Mouse (Mus musculus) lung, postnatal 0 days (tissue): Measurements from ENCODE around the gene Slc6a3. TPM values are rescaled to one million over a fixed set of nuclear protein-coding genes. Genes with fewer than 3 reads are reported as not detected.
A peak's percentile ranks its signal among the peaks of the same experiment; 100 is the strongest.

Source experiments
- ATAC-seq: fragments of 200-750 bp; cut with Nextera tagmentation; 2 replicates; pipeline ENCODE4 v1.8.0; 2017; ENCODE audit warnings: moderate library complexity
- DNase-seq: peaks from one replicate; pipeline ENCODE4 v3.0.0-alpha.2; 2016; ENCODE audit warnings: low spot score
- H3K27ac ChIP-seq: fragments of 300-500 bp; sonication (generic); 2 replicates; pipeline ENCODE4 v1.5.1; 2014; ENCODE audit warnings: antibody characterized with exemption, mild to moderate bottlenecking, low read length, mixed read lengths
- H3K27me3 ChIP-seq: fragments of 300-500 bp; sonication (generic); replicated peaks from 2 replicates; pipeline ENCODE4 v1.6.1; 2014; ENCODE audit warnings: low read length, mixed read lengths; ENCODE audit not compliant: insufficient read depth
- H3K36me3 ChIP-seq: fragments of 300-500 bp; sonication (generic); 2 replicates; pipeline ENCODE4 v1.6.1; 2014; ENCODE audit warnings: low read length, mixed read lengths; ENCODE audit not compliant: insufficient read depth
- H3K4me1 ChIP-seq: fragments of 300-500 bp; sonication (generic); 2 replicates; pipeline ENCODE4 v1.6.1; 2014; ENCODE audit warnings: antibody characterized with exemption, low read depth, low read length, mixed read lengths; ENCODE audit not compliant: insufficient read depth
- H3K4me2 ChIP-seq: fragments of 300-500 bp; sonication (generic); replicated peaks from 2 replicates; pipeline ENCODE4 v1.6.1; 2014; ENCODE audit warnings: low read depth, mild to moderate bottlenecking, low read length, moderate library complexity, mixed read lengths
- H3K4me3 ChIP-seq: fragments of 300-500 bp; sonication (generic); 2 replicates; pipeline ENCODE4 v1.5.1; 2014; ENCODE audit warnings: low read depth, low read length
- H3K9ac ChIP-seq: fragments of 300-500 bp; sonication (generic); replicated peaks from 2 replicates; pipeline ENCODE4 v1.6.1; 2014; ENCODE audit warnings: low read depth, mild to moderate bottlenecking
- H3K9me3 ChIP-seq: fragments of 300-500 bp; sonication (generic); 2 replicates; pipeline ENCODE4 v1.6.1; 2016; ENCODE audit warnings: low read length, mixed read lengths
- CTCF ChIP-seq: IDR thresholded peaks from 2 replicates; pipeline ENCODE4 v1.5.1; 2016; ENCODE audit warnings: antibody characterized with exemption, mild to moderate bottlenecking
- EP300 ChIP-seq: IDR thresholded peaks from 2 replicates; pipeline ENCODE4 v1.6.1; 2016; ENCODE audit warnings: antibody characterized with exemption, mild to moderate bottlenecking, control low read depth
- WGBS: fragments of 180-500 bp; shearing (Covaris S2); extraction: QIAGEN DNeasy Blood & Tissue Kit; methylation state at CpG from one replicate; pipeline ENCODE4 v1.1.7; 2014; 5-methylcytosine and 5-hydroxymethylcytosine counted together
- polyA plus RNA-seq: library from polyadenylated mRNA; unstranded; fragments of >200 nt; fragmentation: Nextera tagmentation; extraction: Ambion mirVana; gene quantifications from 2 replicates; pipeline ENCODE4 v1.2.1, GENCODE M21; 2015

Gene Slc6a3
- polyA plus RNA-seq, 1 experiment from 2014 or later: 0.05 TPM

DNA sequence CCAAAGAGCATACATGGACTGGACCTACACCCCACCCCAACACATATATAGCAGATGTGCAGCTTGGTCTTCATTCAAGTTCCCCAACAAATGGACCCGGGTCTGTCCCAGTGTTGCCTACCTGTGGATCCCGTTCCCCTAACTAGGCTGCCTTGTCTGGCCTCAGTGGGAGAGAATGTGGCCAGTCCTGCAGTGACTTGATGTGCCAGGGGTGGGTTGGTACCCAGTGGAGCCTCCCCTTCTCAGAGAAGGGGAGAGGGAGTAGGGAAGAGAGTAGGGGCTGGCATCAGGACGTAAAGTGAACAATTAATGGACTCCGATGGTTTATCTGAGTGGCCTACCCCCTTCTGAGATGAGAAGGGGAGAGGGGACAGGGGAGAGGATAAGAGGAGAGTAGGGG lies 66.5 kb downstream of the Slc6a3 start:
- Histone ChIP-seq H3K9me3 (no peaks in the 10 kb centered on the region), H3K27me3 (no peaks in the 10 kb centered on the region), H3K4me2 (peak overlapping the region; percentile 95), H3K4me1 (peaks cover 10% of the 10 kb centered on the region; the same call in 1 of the 2 replicates), H3K36me3 (no peaks in the 10 kb centered on the region), H3K9ac (peak overlapping the region; percentile 68; the same call in 1 of the 2 replicates), H3K27ac (no peak overlapping the region), H3K4me3 (peak overlapping the region; percentile 73)
- ATAC-seq (no peak), DNase-seq (no peak)
- WGBS: 56% methylated on average over 4 of the region's 4 CpGs
- TF ChIP-seq EP300 (no peak), CTCF (no peak)

DNA sequence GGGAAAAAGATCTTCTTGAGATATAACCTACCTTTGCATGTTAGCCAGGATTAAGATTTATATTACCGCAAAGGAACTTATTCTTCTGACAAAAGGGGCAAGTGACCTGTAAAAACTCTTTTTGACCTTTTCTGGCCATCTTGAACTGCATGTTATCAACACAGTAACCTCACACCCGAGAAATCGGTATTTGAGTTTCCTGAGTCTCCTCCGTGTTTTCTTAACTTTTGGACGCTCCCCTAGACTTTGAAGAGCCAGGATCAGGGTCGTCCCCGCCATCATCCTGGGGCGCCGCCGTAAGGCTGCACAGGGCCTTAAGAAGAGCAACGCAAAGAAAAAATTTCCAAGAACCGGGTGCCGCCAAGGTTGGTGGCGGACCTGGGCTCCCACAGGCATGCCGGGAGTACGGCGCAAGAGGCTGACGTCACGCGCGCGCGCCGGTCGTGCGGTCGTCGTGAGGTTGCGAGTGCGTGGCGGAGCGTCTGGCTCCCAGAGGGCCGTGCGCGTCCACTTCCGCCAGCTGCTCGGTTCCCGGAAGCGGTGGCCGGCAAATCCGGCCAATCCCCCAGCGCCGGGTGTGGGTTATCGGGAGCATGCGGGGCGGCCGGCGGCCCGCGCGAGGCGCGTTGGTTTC lies 67.1 kb downstream of the Slc6a3 start, which contains the start of gene Clptm1l:
TSS of gene Clptm1l (plus strand) at position 485 of the 634 bp plus-strand sequence.
- H3K4me2 ChIP-seq: peak within 1 kb of the TSS; percentile 95
- peaks cover 3% of the 10 kb centered on the region; the same call in 1 of the 2 replicates for H3K36me3 ChIP-seq
- DNase-seq (peak; percentile 97), ATAC-seq (peak; percentile 100)
- H3K4me1 ChIP-seq: peaks cover 10% of the 10 kb centered on the region; the same call in 1 of the 2 replicates
- peak within 1 kb of the TSS; percentile 73 for H3K4me3 ChIP-seq
- no peaks in the 10 kb centered on the region for H3K9me3 ChIP-seq
- TF ChIP-seq CTCF (no peak), EP300 (no peak)
- under 1% methylated on average over 37 of the region's 53 CpGs for whole genome bisulfite sequencing
- H3K9ac ChIP-seq: peak within 1 kb of the TSS; percentile 68
- no peaks in the 10 kb centered on the region for H3K27me3 ChIP-seq
- H3K27ac ChIP-seq: peak within 1 kb of the TSS; percentile 65

DNA sequence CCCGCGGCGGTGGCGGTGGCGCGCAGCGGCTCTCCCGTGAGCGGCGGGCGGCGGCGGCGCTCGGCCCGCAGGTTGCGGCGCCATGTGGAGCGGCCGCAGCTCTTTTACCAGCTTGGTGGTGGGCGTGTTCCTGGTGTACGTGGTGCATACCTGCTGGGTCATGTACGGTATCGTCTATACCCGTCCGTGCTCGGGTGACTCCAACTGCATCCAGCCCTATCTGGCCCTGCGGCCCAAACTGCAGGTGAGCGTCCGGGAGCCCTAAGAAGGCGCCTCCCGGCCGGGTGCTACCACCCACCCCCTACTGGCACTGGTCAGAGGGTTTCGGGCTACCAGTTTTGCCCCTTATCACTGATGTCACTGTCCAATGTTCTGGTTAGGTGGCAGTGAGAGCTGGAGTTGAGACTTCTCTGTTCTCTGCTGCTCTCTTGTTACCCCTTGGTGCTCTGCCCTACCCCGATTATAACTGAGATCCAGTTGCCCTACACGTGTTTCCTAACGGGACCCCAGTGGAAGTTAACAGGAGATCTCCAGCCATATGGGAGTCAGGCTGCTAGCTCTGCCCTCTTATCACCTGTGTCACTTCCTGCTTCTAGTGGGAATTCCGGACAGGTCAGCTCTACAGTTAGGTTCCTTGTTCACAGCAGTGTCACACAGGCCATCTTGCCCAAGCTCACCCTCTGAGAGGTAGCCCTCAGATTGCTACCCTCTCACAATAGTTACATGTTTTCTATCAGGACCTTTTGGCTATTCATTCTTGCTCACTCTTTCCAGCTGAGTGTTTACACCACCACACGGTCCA lies 67.8 kb downstream of the Slc6a3 start:
- peak overlapping the region; percentile 73 for H3K4me3 ChIP-seq
- H3K4me2 ChIP-seq: peak overlapping the region; percentile 95
- TF ChIP-seq CTCF (no peak; the same call in 1 of the 2 replicates), EP300 (no peak)
- peaks cover 10% of the 10 kb centered on the region; the same call in 1 of the 2 replicates for H3K4me1 ChIP-seq
- H3K27me3 ChIP-seq: no peaks in the 10 kb centered on the region
- peaks cover 6% of the 10 kb centered on the region; the same call in 1 of the 2 replicates for H3K36me3 ChIP-seq
- WGBS: 1% methylated on average over 35 of the region's 39 CpGs
- H3K9me3 ChIP-seq: no peaks in the 10 kb centered on the region
- ATAC-seq (peak; percentile 69), DNase-seq (peak; percentile 24)
- peak overlapping the region; percentile 68 for H3K9ac ChIP-seq
- peak overlapping the region; percentile 65 for H3K27ac ChIP-seq

DNA sequence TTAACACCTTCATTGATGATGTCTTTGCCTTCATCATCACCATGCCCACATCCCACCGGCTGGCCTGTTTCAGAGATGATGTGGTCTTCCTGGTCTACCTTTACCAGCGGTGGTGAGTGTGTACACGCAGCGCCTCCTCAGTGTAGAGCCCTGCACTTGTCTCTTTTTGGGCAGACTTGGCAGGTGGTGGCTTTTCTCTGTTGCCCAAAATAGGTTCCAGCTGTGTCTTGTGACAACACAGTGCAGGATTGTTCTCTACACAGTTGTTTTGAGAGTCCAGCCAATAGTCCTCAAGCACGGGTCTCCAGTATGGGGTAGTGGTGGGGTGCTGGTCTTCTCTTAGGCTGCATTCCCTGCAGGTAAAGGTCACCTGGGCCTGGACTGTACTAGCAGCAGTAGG lies 81.9 kb downstream of the Slc6a3 start:
- TF ChIP-seq CTCF (no peak), EP300 (no peak)
- Histone ChIP-seq H3K4me1 (no peaks in the 10 kb centered on the region), H3K27me3 (no peaks in the 10 kb centered on the region), H3K9me3 (no peaks in the 10 kb centered on the region), H3K27ac (no peak overlapping the region), H3K4me2 (no peak overlapping the region), H3K4me3 (no peak overlapping the region), H3K36me3 (peaks cover 36% of the 10 kb centered on the region; the same call in 1 of the 2 replicates), H3K9ac (no peak overlapping the region)
- ATAC-seq (no peak), DNase-seq (no peak)
- 90% methylated on average over 5 of the region's 5 CpGs for WGBS

DNA sequence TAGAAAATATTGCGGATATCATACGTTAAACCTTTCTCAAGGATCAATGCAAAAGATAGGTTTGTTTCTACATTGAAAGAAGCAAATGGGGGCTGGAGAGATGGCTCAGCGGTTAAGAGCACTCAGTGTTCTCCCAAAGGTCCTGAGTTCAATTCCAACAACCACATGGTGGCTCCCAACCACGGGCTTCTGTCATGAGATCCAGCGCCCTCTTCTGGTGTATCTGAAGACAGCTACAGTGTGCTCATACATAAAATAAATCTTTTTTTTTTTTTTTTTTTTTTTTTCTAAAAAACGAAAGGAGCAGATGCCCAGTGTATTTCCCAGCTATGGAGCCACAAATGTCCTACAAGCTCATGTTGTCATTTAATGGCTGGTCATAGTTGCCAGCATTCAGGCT lies 84.1 kb downstream of the Slc6a3 start:
- Histone ChIP-seq H3K4me3 (no peak overlapping the region), H3K27ac (no peak overlapping the region), H3K4me2 (no peak overlapping the region), H3K9ac (no peak overlapping the region), H3K4me1 (no peaks in the 10 kb centered on the region), H3K27me3 (no peaks in the 10 kb centered on the region), H3K9me3 (no peaks in the 10 kb centered on the region), H3K36me3 (peaks cover 24% of the 10 kb centered on the region; the same call in 1 of the 2 replicates)
- DNase-seq (no peak), ATAC-seq (no peak)
- no peak for TF ChIP-seq EP300
- peak; percentile 45 for TF ChIP-seq CTCF
- WGBS: 66% methylated on average over 6 of the region's 6 CpGs

DNA sequence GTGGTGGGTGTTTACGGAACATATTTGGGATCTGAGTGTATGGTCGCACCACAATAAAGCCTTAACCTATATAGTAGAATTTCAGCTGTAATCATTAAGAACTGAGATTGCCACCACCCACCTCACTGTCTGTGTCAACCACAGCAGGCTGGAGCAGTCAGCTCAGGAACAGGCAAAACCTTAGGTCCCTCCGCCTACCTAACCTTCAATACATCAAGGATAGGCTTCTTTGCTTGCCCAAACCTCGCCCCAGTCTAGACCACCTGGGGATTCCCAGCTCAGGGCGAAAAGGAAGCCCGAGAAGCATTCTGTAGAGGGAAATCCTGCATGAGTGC lies 89.8 kb downstream of the Slc6a3 start:
- TF ChIP-seq EP300 (no peak), CTCF (no peak)
- H3K4me1 ChIP-seq: peaks cover 4% of the 10 kb centered on the region; the same call in 1 of the 2 replicates
- no peaks in the 10 kb centered on the region for H3K9me3 ChIP-seq
- no peak overlapping the region for H3K27ac ChIP-seq
- no peaks in the 10 kb centered on the region for H3K36me3 ChIP-seq
- no peak overlapping the region for H3K9ac ChIP-seq
- no peaks in the 10 kb centered on the region for H3K27me3 ChIP-seq
- H3K4me2 ChIP-seq: peak overlapping the region; percentile 83
- WGBS: 51% methylated on average over 6 of the region's 6 CpGs
- DNase-seq (no peak), ATAC-seq (no peak)
- H3K4me3 ChIP-seq: peak overlapping the region; percentile 46
